7 mouse cellular contexts compared by ENCODE assay signal in genomic region chr19:5016782-5017181, GRCm38 (mm10). TPM values are rescaled to one million over a fixed set of nuclear protein-coding genes. Genes with fewer than 3 reads are reported as not detected.
DNase-seq lines count a peak whose midpoint lies in the region; ATAC-seq and TF ChIP-seq lines count a peak whose summit lies in the region.

No protein-coding gene starts in this region.

- H3K9ac ChIP-seq in lung, embryonic 16.5 days (ENCODE audit: low read length): peak overlapping the region; percentile 45

- H3K4me2 ChIP-seq in lung, embryonic 16.5 days (ENCODE audit: low read depth, low read length): peak overlapping the region; percentile 45

- no peaks in the 10 kb centered on the region for H3K9me3 ChIP-seq in E14TG2a.4 (ENCODE audit: low read length)
- H3K9me3 ChIP-seq in lung, embryonic 16.5 days (ENCODE audit: control insufficient read depth, low read length): no peaks in the 10 kb centered on the region

- no peaks in the 10 kb centered on the region for H3K36me3 ChIP-seq in E14TG2a.4 (ENCODE audit: insufficient read depth, low read length)
- no peaks in the 10 kb centered on the region for H3K36me3 ChIP-seq in lung, embryonic 16.5 days (ENCODE audit: control insufficient read depth, insufficient read depth, low read length)
- no peaks in the 10 kb centered on the region for H3K36me3 ChIP-seq in small intestine, adult 2 months (ENCODE audit: control insufficient read depth, insufficient read depth, low read length)

- H3K27ac ChIP-seq in lung, embryonic 16.5 days (ENCODE audit: low read length): peak overlapping the region; percentile 47
- H3K27ac ChIP-seq in small intestine, adult 2 months (ENCODE audit: insufficient read depth, low read depth, low read length): no peak overlapping the region

- peak overlapping the region; percentile 53 for H3K4me3 ChIP-seq in E14TG2a.4 (replicated peaks; ENCODE audit: low read length)
- no peak overlapping the region for H3K4me3 ChIP-seq in lung, embryonic 16.5 days (ENCODE audit: low read length)
- H3K4me3 ChIP-seq in small intestine, adult 2 months (ENCODE audit: low read depth, low read length): no peak overlapping the region

- TF ChIP-seq CTCF in E14TG2a.4 (conservative IDR thresholded peaks at IDR 0.05; ENCODE audit: low read length): peak; percentile 68
- peak; percentile 86; the same call in 1 of the 2 replicates for TF ChIP-seq CTCF in small intestine, adult 2 months (IDR thresholded peaks at IDR 0.05; ENCODE audit: extremely low read depth, insufficient read length, insufficient replicate concordance, low read depth, low read length)

- no peak for TF ChIP-seq POLR2A in small intestine, adult 2 months (IDR thresholded peaks at IDR 0.05; ENCODE audit: low read depth, low read length)

- H3K27me3 ChIP-seq in E14TG2a.4 (ENCODE audit: insufficient read depth, low read length): no peaks in the 10 kb centered on the region
- no peaks in the 10 kb centered on the region for H3K27me3 ChIP-seq in lung, embryonic 16.5 days (ENCODE audit: control insufficient read depth, insufficient read depth, low read depth, low read length)
- no peaks in the 10 kb centered on the region for H3K27me3 ChIP-seq in small intestine, adult 2 months (ENCODE audit: control insufficient read depth, insufficient read depth, low read length)

- ATAC-seq in lung, embryonic 16.5 days (ENCODE audit: low read depth): peak; percentile 61

- peaks cover 65% of the 10 kb centered on the region for H3K4me1 ChIP-seq in E14TG2a.4 (replicated peaks; ENCODE audit: low read depth, low read length)
- H3K4me1 ChIP-seq in lung, embryonic 16.5 days (replicated peaks; ENCODE audit: control insufficient read depth, insufficient read depth, low read length): peaks cover 8% of the 10 kb centered on the region
- no peaks in the 10 kb centered on the region for H3K4me1 ChIP-seq in small intestine, adult 2 months (ENCODE audit: control insufficient read depth, insufficient read depth, insufficient read length, low read length)

- peak; percentile 78 for DNase-seq in A20 (ENCODE audit: low read depth, low spot score)
- peak; percentile 80 for DNase-seq in cerebellum, adult 9-10 months
- DNase-seq in gastrocnemius, postnatal 25 days: peak; percentile 26
- peak; percentile 54 to 70 for DNase-seq in kidney, adult 8-10 months

- 20% methylated on average over 12 of the region's 12 CpGs for WGBS in lung, embryonic 16.5 days
- 20% methylated on average over 12 of the region's 12 CpGs for WGBS in small intestine, adult 2 months

RNA-seq across cellular contexts. Expression of gene Slc29a2, which starts 6.9 kb away (rescaled TPM):
- total RNA-seq in gastrocnemius, postnatal 25 days (2021): 10 to 100 TPM in 1 of 2 experiments, 1 to 10 TPM in 1; 7.9 to 11.6 TPM
- 2.7 and 3.6 TPM in 2 replicates for polyA plus RNA-seq in lung, embryonic 16.5 days (2015; fragmentation: Nextera tagmentation; extraction: Ambion mirVana)
- 2.6 and 4.4 TPM in 2 replicates for polyA plus RNA-seq in small intestine, adult 2 months (2012; rRNA removed)

RNA-seq across cellular contexts. Expression of gene B4gat1, which starts 21.8 kb away (rescaled TPM):
- total RNA-seq in gastrocnemius, postnatal 25 days (2021): 10 to 100 TPM; 17.9 to 20.1 TPM
- 47.6 and 49.4 TPM in 2 replicates for polyA plus RNA-seq in lung, embryonic 16.5 days (2015; fragmentation: Nextera tagmentation; extraction: Ambion mirVana)
- 11.4 and 18.1 TPM in 2 replicates for polyA plus RNA-seq in small intestine, adult 2 months (2012; rRNA removed)

RNA-seq across cellular contexts. Expression of gene AC124502.3, which starts 21.9 kb away (rescaled TPM):
- total RNA-seq in gastrocnemius, postnatal 25 days (2021): 1 to 10 TPM in 1 of 2 experiments, under 1 TPM in 1; 0.26 to 1.4 TPM
- polyA plus RNA-seq in lung, embryonic 16.5 days (2015; fragmentation: Nextera tagmentation; extraction: Ambion mirVana): 2.5 and 3.5 TPM in 2 replicates
- 0.99 and 1.2 TPM in 2 replicates for polyA plus RNA-seq in small intestine, adult 2 months (2012; rRNA removed)

RNA-seq across cellular contexts. Expression of gene Brms1, which starts 24.4 kb away (rescaled TPM):
- 10 to 100 TPM; 11.6 to 12.6 TPM for total RNA-seq in gastrocnemius, postnatal 25 days (2021)
- polyA plus RNA-seq in lung, embryonic 16.5 days (2015; fragmentation: Nextera tagmentation; extraction: Ambion mirVana): 41.6 and 45.0 TPM in 2 replicates
- polyA plus RNA-seq in small intestine, adult 2 months (2012; rRNA removed): 22.5 and 47.0 TPM in 2 replicates

RNA-seq across cellular contexts. Expression of gene Npas4, which starts 26.7 kb away (rescaled TPM):
- not detected for total RNA-seq in gastrocnemius, postnatal 25 days (2021)
- polyA plus RNA-seq in lung, embryonic 16.5 days (2015; fragmentation: Nextera tagmentation; extraction: Ambion mirVana): 0.09 TPM in 1 of 2 replicates, not detected in the other
- polyA plus RNA-seq in small intestine, adult 2 months (2012; rRNA removed): 0.96 and 1.1 TPM in 2 replicates

Comparison
In these comparisons a context has a peak if more than half of its experiments do, and no peak if none do; other contexts are left out.
1. DNase-seq: peak in every context shown above with its lines; median percentile 80 in cerebellum, adult 9-10 months; 78 in A20; 62 in kidney, adult 8-10 months; 26 in gastrocnemius, postnatal 25 days.